Mouse (Mus musculus): Measurements from ENCODE around the gene Gm28998. TPM values are rescaled to one million over a fixed set of nuclear protein-coding genes. Genes with fewer than 3 reads are reported as not detected.
"Not testable (repeated sequence)": the region's sequence is repeated elsewhere in the genome, so short reads cannot be mapped to it uniquely, and the experiment has no call there.

Gene Gm28998
- not detected for total RNA-seq (2022)

DNA sequence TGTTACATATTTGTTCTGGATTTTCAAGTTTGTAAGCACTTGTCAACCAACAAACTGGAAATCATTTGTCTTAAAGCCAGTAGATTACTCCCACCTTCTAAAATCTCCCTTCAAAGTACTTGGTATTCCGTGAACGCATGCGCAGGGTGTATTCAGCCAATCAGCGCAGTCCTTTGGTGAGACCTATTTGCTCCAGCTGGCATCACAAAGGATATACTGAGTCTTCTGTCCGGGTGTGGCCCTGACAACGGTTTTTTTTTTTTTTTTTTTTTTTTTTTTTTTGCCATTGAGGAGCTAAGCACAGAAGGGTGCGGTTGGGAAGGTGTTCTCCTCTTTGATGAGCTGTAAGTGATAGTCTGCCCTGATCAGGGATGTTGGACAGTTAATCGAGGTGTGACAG is at the start of gene Gm28998:
Gene Gm28998 (plus strand): TSS at position 301 of the 400 bp plus-strand sequence.
- not testable (repeated sequence) for DNase-seq (ENCODE audit: low spot score)

Other genes starting within 250 kb of the Gm28998 start
- gene Gm21244, start 84.5 kb upstream of the Gm28998 start, total RNA-seq (2022): not detected
- gene Gm21788, start 151.2 kb downstream of the Gm28998 start, total RNA-seq (2022): not detected